Mouse (Mus musculus): ENCODE data around the gene Slc6a20b. TPM values are rescaled to one million over a fixed set of nuclear protein-coding genes. Genes with fewer than 3 reads are reported as not detected.

Gene Slc6a20b
- polyA plus RNA-seq, 1 experiment from 2014 or later, result 0.24 TPM

- Histone ChIP-seq H3K9ac (replicated peaks) (no peak overlapping the region), H3K4me2 (no peak overlapping the region), H3K4me1 (replicated peaks) (no peaks in the 10 kb centered on the region), H3K36me3 (no peaks in the 10 kb centered on the region), H3K9me3 (no peaks in the 10 kb centered on the region), H3K4me3 (replicated peaks) (no peak overlapping the region), H3K27me3 (no peaks in the 10 kb centered on the region), H3K27ac (no peak overlapping the region)
- no peak for ATAC-seq (ENCODE audit: insufficient number of reproducible peaks, insufficient read depth, low FRiP score, low TSS enrichment, low read depth)
Measured at GRCm38 (mm10) chr9:123638231-123638630, 5.9 kb upstream of the Slc6a20b start.

- H3K9me3 ChIP-seq, result no peaks in the 10 kb centered on the region
- H3K27me3 ChIP-seq, result no peaks in the 10 kb centered on the region
- H3K4me2 ChIP-seq, result no peak overlapping the region
- WGBS, result 72% methylated on average over 5 of the region's 5 CpGs
- no peak overlapping the region for H3K9ac ChIP-seq (replicated peaks)
- no peaks in the 10 kb centered on the region for H3K36me3 ChIP-seq
- ATAC-seq (ENCODE audit: insufficient number of reproducible peaks, insufficient read depth, low FRiP score, low TSS enrichment, low read depth), result no peak
- H3K27ac ChIP-seq, result no peak overlapping the region
- H3K4me3 ChIP-seq (replicated peaks), result no peak overlapping the region
- H3K4me1 ChIP-seq (replicated peaks), result no peaks in the 10 kb centered on the region
Measured at GRCm38 (mm10) chr9:123636771-123637170, 4.4 kb upstream of the Slc6a20b start.

- no peaks in the 10 kb centered on the region for H3K4me1 ChIP-seq (replicated peaks)
- 84% methylated on average over 3 of the region's 3 CpGs for WGBS
- H3K36me3 ChIP-seq, result no peaks in the 10 kb centered on the region
- H3K27ac ChIP-seq, result no peak overlapping the region
- no peak overlapping the region for H3K4me2 ChIP-seq
- H3K9me3 ChIP-seq, result no peaks in the 10 kb centered on the region
- H3K4me3 ChIP-seq (replicated peaks), result no peak overlapping the region
- ATAC-seq (ENCODE audit: insufficient number of reproducible peaks, insufficient read depth, low FRiP score, low TSS enrichment, low read depth), result no peak
- no peak overlapping the region for H3K9ac ChIP-seq (replicated peaks)
- no peaks in the 10 kb centered on the region for H3K27me3 ChIP-seq
Measured at GRCm38 (mm10) chr9:123632993-123633392, 628 bp upstream of the Slc6a20b start.

GRCm38 (mm10) chr9:123631666-123632065 is 699 bp downstream of the Slc6a20b start:
- no peak overlapping the region for H3K9ac ChIP-seq (replicated peaks)
- H3K4me2 ChIP-seq, result no peak overlapping the region
- H3K4me3 ChIP-seq (replicated peaks), result no peak overlapping the region
- WGBS, result 87% methylated on average over 3 of the region's 3 CpGs
- ATAC-seq (ENCODE audit: insufficient number of reproducible peaks, insufficient read depth, low FRiP score, low TSS enrichment, low read depth), result no peak
- H3K9me3 ChIP-seq, result no peaks in the 10 kb centered on the region
- H3K4me1 ChIP-seq (replicated peaks), result no peaks in the 10 kb centered on the region
- no peaks in the 10 kb centered on the region for H3K36me3 ChIP-seq
- no peak overlapping the region for H3K27ac ChIP-seq
- no peaks in the 10 kb centered on the region for H3K27me3 ChIP-seq

- H3K4me3 ChIP-seq (replicated peaks), result no peak overlapping the region
- no peaks in the 10 kb centered on the region for H3K27me3 ChIP-seq
- WGBS, result 92% methylated on average over 11 of the region's 11 CpGs
- no peak for ATAC-seq (ENCODE audit: insufficient number of reproducible peaks, insufficient read depth, low FRiP score, low TSS enrichment, low read depth)
- H3K4me1 ChIP-seq (replicated peaks), result no peaks in the 10 kb centered on the region
- no peaks in the 10 kb centered on the region for H3K36me3 ChIP-seq
- H3K9me3 ChIP-seq, result no peaks in the 10 kb centered on the region
- H3K27ac ChIP-seq, result no peak overlapping the region
- H3K4me2 ChIP-seq, result no peak overlapping the region
- H3K9ac ChIP-seq (replicated peaks), result no peak overlapping the region
Measured at GRCm38 (mm10) chr9:123625821-123626220, 6.5 kb downstream of the Slc6a20b start.

- H3K36me3 ChIP-seq, result no peaks in the 10 kb centered on the region
- H3K4me1 ChIP-seq (replicated peaks), result no peaks in the 10 kb centered on the region
- H3K27me3 ChIP-seq, result no peaks in the 10 kb centered on the region
- H3K4me3 ChIP-seq (replicated peaks), result no peak overlapping the region
- 88% methylated on average over 2 of the region's 2 CpGs for WGBS
- ATAC-seq (ENCODE audit: insufficient number of reproducible peaks, insufficient read depth, low FRiP score, low TSS enrichment, low read depth), result no peak
- no peaks in the 10 kb centered on the region for H3K9me3 ChIP-seq
- H3K4me2 ChIP-seq, result no peak overlapping the region
- no peak overlapping the region for H3K27ac ChIP-seq
- no peak overlapping the region for H3K9ac ChIP-seq (replicated peaks)
Measured at GRCm38 (mm10) chr9:123624741-123625140, 7.6 kb downstream of the Slc6a20b start.

GRCm38 (mm10) chr9:123620311-123621098 is 11.9 kb downstream of the Slc6a20b start:
- no peaks in the 10 kb centered on the region for H3K27me3 ChIP-seq
- no peaks in the 10 kb centered on the region for H3K36me3 ChIP-seq
- H3K4me1 ChIP-seq (replicated peaks), result no peaks in the 10 kb centered on the region
- 77% methylated on average over 5 of the region's 5 CpGs for WGBS
- H3K4me3 ChIP-seq (replicated peaks), result no peak overlapping the region
- no peak overlapping the region for H3K9ac ChIP-seq (replicated peaks)
- H3K9me3 ChIP-seq, result no peaks in the 10 kb centered on the region
- ATAC-seq (ENCODE audit: insufficient number of reproducible peaks, insufficient read depth, low FRiP score, low TSS enrichment, low read depth), result no peak
- no peak overlapping the region for H3K27ac ChIP-seq
- no peak overlapping the region for H3K4me2 ChIP-seq

- Histone ChIP-seq H3K36me3 (no peaks in the 10 kb centered on the region), H3K9ac (replicated peaks) (no peak overlapping the region), H3K4me3 (replicated peaks) (no peak overlapping the region), H3K4me1 (replicated peaks) (no peaks in the 10 kb centered on the region), H3K27ac (no peak overlapping the region), H3K27me3 (no peaks in the 10 kb centered on the region), H3K4me2 (no peak overlapping the region), H3K9me3 (no peaks in the 10 kb centered on the region)
- 72% methylated on average over 1 of the region's 1 CpGs for WGBS
- ATAC-seq (ENCODE audit: insufficient number of reproducible peaks, insufficient read depth, low FRiP score, low TSS enrichment, low read depth), result no peak
Measured at GRCm38 (mm10) chr9:123601529-123601928, 30.8 kb downstream of the Slc6a20b start.

GRCm38 (mm10) chr9:123597376-123597775 is 35.0 kb downstream of the Slc6a20b start:
- Histone ChIP-seq H3K27ac (no peak overlapping the region), H3K4me3 (replicated peaks) (no peak overlapping the region), H3K36me3 (peaks cover 18% of the 10 kb centered on the region; the same call in 1 of the 2 replicates), H3K4me1 (replicated peaks) (no peaks in the 10 kb centered on the region), H3K27me3 (no peaks in the 10 kb centered on the region), H3K9me3 (no peaks in the 10 kb centered on the region), H3K4me2 (no peak overlapping the region), H3K9ac (replicated peaks) (no peak overlapping the region)
- no peak for ATAC-seq (ENCODE audit: insufficient number of reproducible peaks, insufficient read depth, low FRiP score, low TSS enrichment, low read depth)
- 90% methylated on average over 2 of the region's 2 CpGs for WGBS

GRCm38 (mm10) chr9:123596910-123597309 is 35.5 kb downstream of the Slc6a20b start:
- WGBS, result 96% methylated on average over 2 of the region's 2 CpGs
- ATAC-seq (ENCODE audit: insufficient number of reproducible peaks, insufficient read depth, low FRiP score, low TSS enrichment, low read depth), result no peak

GRCm38 (mm10) chr9:123595194-123595593 is 37.2 kb downstream of the Slc6a20b start:
- Histone ChIP-seq H3K9ac (replicated peaks) (no peak overlapping the region), H3K27ac (no peak overlapping the region), H3K4me3 (replicated peaks) (no peak overlapping the region), H3K36me3 (peaks cover 29% of the 10 kb centered on the region; the same call in 1 of the 2 replicates), H3K4me2 (no peak overlapping the region), H3K9me3 (no peaks in the 10 kb centered on the region), H3K4me1 (replicated peaks) (no peaks in the 10 kb centered on the region), H3K27me3 (no peaks in the 10 kb centered on the region)
- no peak for ATAC-seq (ENCODE audit: insufficient number of reproducible peaks, insufficient read depth, low FRiP score, low TSS enrichment, low read depth)
- 90% methylated on average over 4 of the region's 4 CpGs for WGBS

More at GRCm38 (mm10) chr9:123596910-123597309, 35.5 kb downstream of the Slc6a20b start:
- Histone ChIP-seq H3K27ac (no peak overlapping the region), H3K27me3 (no peaks in the 10 kb centered on the region), H3K4me2 (no peak overlapping the region), H3K4me3 (replicated peaks) (no peak overlapping the region), H3K9me3 (no peaks in the 10 kb centered on the region), H3K4me1 (replicated peaks) (no peaks in the 10 kb centered on the region), H3K36me3 (peaks cover 18% of the 10 kb centered on the region; the same call in 1 of the 2 replicates), H3K9ac (replicated peaks) (no peak overlapping the region)

Measured in limb, embryonic 12.5 days (tissue).